Mouse (Mus musculus) E14TG2a.4 (cell line): Measurements from ENCODE around the gene AL731706.1.

ENCODE experiments used
- CTCF ChIP-seq: conservative IDR thresholded peaks from 2 replicates; pipeline ENCODE4 v1.5.1; 2014; ENCODE audit warnings: low read length
- NANOG ChIP-seq: IDR thresholded peaks from 2 replicates; pipeline ENCODE4 v1.6.1; 2014; ENCODE audit warnings: borderline replicate concordance, low read length, mixed read lengths
- POU5F1 ChIP-seq: IDR thresholded peaks from 2 replicates; pipeline ENCODE4 v1.6.1; 2014; ENCODE audit warnings: low read length, borderline replicate concordance

- TF ChIP-seq CTCF (no peak), NANOG (no peak), POU5F1 (no peak)
Observed at GRCm38 (mm10) chr2:136833976-136834714, 57.0 kb downstream of the AL731706.1 start.
